Mouse (Mus musculus) embryonic facial prominence, embryonic 10.5 days (tissue): ENCODE measurements around the gene Hadhb. TPM values are rescaled to one million over a fixed set of nuclear protein-coding genes. Genes with fewer than 3 reads are reported as not detected.

ENCODE experiments used
- DNase-seq: peaks from one replicate; pipeline ENCODE4 v3.0.0-alpha.2; 2017; ENCODE audit warnings: low spot score
- H3K27ac ChIP-seq: fragments of 300-500 bp; sonication (generic); replicated peaks from 2 replicates; pipeline ENCODE4 v1.5.1; 2016; ENCODE audit warnings: mild to moderate bottlenecking
- H3K27me3 ChIP-seq: fragments of 300-500 bp; sonication (generic); replicated peaks from 2 replicates; pipeline ENCODE4 v1.6.1; 2016; ENCODE audit warnings: low read depth, mild to moderate bottlenecking; ENCODE audit not compliant: poor library complexity, severe bottlenecking
- H3K36me3 ChIP-seq: fragments of 300-500 bp; sonication (generic); replicated peaks from 2 replicates; pipeline ENCODE4 v1.6.1; 2016; ENCODE audit warnings: mild to moderate bottlenecking, moderate library complexity
- H3K4me1 ChIP-seq: fragments of 300-500 bp; sonication (generic); 2 replicates; pipeline ENCODE4 v1.6.1; 2016
- H3K4me3 ChIP-seq: fragments of 300-500 bp; sonication (generic); 2 replicates; pipeline ENCODE4 v1.5.1; 2016; ENCODE audit warnings: mild to moderate bottlenecking, moderate library complexity
- H3K9me3 ChIP-seq: fragments of 300-500 bp; sonication (generic); 2 replicates; pipeline ENCODE4 v1.6.1; 2016; ENCODE audit warnings: mild to moderate bottlenecking
- WGBS: fragments of 180-500 bp; shearing (Covaris S2); methylation state at CpG from one replicate; pipeline ENCODE4 v1.1.7; 2016; 5-methylcytosine and 5-hydroxymethylcytosine counted together
- polyA plus RNA-seq: library from polyadenylated mRNA; unstranded; fragments of >200 nt; fragmentation: Nextera tagmentation; extraction: Ambion mirVana; gene quantifications from 2 replicates; pipeline ENCODE4 v1.2.1, GENCODE M21; 2016

The Hadhb gene
- polyA plus RNA-seq, 1 experiment from 2014 or later, result 109 TPM

DNA sequence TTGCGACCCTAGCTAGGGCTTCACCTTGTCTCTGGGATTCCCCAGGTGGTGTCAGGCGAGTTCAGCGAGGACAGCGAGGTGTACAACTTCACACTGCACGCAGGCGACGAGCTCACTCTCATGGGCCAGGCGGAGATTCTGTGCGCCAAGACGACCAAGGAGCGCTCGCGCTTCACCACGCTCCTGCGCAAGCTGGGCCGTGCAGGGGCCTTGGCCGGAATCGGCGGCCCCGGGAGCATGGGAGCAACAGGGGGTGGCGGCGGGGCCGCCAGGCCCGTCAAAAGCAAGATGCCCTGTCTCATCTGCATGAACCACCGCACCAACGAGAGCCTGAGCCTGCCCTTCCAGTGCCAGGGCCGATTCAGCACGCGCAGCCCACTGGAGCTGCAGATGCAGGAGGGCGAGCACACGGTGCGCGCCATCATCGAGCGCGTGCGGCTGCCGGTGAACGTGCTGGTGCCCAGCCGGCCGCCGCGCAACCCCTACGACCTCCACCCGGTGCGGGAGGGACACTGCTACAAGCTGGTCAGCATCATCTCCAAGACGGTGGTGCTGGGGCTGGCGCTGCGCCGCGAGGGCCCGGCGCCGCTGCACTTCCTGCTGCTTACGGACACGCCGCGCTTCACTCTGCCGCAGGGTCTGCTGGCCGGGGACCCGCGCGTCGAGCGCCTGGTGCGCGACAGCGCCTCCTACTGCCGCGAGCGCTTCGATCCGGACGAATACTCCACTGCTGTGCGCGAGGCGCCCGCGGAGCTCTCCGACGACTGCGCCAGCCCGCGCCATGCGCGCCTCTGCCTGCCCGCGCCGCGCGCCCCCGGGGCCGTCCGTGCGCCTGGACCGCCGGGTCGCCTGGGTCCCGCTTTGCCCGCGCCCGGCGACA lies 40.9 kb upstream of the Hadhb start:
- Histone ChIP-seq H3K9me3 (no peaks in the 10 kb centered on the region), H3K36me3 (peaks cover 34% of the 10 kb centered on the region), H3K27me3 (peaks cover 78% of the 10 kb centered on the region), H3K4me1 (peaks cover 44% of the 10 kb centered on the region), H3K27ac (peak overlapping the region; percentile 80), H3K4me3 (peak overlapping the region; percentile 58)
- WGBS, result under 1% methylated on average over 103 of the region's 103 CpGs
- peak; percentile 89 for DNase-seq

- 2% methylated on average over 28 of the region's 28 CpGs for WGBS
- Histone ChIP-seq H3K36me3 (peaks cover 40% of the 10 kb centered on the region), H3K4me3 (peak overlapping the region; percentile 58), H3K27me3 (peaks cover 72% of the 10 kb centered on the region), H3K9me3 (no peaks in the 10 kb centered on the region), H3K27ac (peak overlapping the region; percentile 80; the same call in 1 of the 2 replicates), H3K4me1 (peaks cover 40% of the 10 kb centered on the region)
- DNase-seq, result no peak
Observed at GRCm38 (mm10) chr5:30114761-30115140, 40.3 kb upstream of the Hadhb start.

DNA sequence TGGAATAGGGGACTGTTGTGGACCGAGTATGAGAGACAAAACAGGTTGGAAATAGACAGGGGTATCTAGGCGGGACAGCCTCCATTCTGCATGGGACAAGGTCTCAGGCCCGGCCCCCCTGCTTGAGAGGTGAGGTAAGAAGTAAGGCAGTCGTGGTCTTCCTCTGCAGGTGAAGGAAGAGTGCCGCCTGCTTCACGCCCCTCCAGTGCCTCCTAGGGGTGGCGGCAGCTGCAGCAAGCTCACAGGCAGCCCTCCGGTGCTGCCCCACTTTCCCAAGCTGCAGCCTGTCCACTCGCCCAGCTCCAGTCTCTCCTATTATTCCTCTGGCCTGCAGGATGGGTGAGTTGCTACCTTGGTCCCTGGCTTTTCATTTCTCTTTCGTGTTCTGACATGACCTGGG lies 39.3 kb upstream of the Hadhb start:
- 30% methylated on average over 10 of the region's 10 CpGs for whole genome bisulfite sequencing
- Histone ChIP-seq H3K4me3 (no peak overlapping the region), H3K36me3 (peaks cover 50% of the 10 kb centered on the region), H3K27me3 (peaks cover 62% of the 10 kb centered on the region), H3K9me3 (no peaks in the 10 kb centered on the region), H3K4me1 (peaks cover 30% of the 10 kb centered on the region), H3K27ac (no peak overlapping the region)
- DNase-seq, result peak; percentile 39

- WGBS, result 91% methylated on average over 1 of the region's 1 CpGs
- H3K36me3 ChIP-seq, result peaks cover 73% of the 10 kb centered on the region
- no peak for DNase-seq
Observed at GRCm38 (mm10) chr5:30118018-30118417, 37.0 kb upstream of the Hadhb start.

DNA sequence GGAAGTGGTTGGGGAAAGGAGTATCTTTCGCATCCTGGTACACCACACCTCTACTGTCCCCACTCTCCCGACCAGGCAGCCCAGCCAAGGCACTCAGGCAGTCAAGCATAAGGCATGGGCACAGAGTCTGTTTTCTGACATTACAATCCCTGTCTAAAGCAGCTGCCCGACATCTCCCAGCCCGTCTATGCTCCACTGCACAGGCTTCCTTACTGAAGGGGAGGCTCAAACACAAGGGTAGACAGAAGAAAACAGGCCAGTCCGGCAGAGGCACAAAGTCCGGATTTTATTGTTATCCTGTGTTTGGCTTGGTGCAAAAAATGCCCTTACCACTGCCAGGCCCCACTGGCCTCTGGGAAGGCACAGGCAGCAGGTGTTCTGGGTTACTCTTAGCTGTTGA lies 35.9 kb upstream of the Hadhb start:
- DNase-seq, result no peak
- Histone ChIP-seq H3K27me3 (peaks cover 29% of the 10 kb centered on the region), H3K9me3 (no peaks in the 10 kb centered on the region), H3K4me1 (peaks cover 8% of the 10 kb centered on the region), H3K36me3 (peaks cover 85% of the 10 kb centered on the region), H3K4me3 (no peak overlapping the region), H3K27ac (no peak overlapping the region)
- 92% methylated on average over 6 of the region's 6 CpGs for WGBS

More at GRCm38 (mm10) chr5:30118018-30118417, 37.0 kb upstream of the Hadhb start:
- H3K27ac ChIP-seq, result no peak overlapping the region
- H3K4me1 ChIP-seq, result peaks cover 19% of the 10 kb centered on the region
- H3K4me3 ChIP-seq, result no peak overlapping the region
- peaks cover 40% of the 10 kb centered on the region for H3K27me3 ChIP-seq
- no peaks in the 10 kb centered on the region for H3K9me3 ChIP-seq

DNA sequence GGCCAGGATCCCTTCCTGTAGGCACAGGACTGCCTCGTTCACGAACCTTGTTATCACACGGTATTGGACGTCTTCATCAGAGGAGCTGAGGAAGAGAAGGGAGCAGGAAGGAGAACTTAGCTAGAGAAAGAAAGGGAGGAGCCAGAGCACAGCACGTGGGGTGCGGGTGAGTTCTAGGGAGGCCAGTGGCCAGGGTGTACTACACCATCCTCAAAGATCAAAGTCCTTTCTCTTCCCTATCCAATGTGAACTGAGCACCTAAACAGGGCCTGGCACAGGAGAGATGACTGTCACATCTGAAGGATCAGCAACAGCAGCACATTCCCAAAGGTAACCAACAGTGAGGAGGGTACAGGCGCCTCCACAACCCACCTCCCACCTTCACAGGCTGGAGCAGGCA lies 34.9 kb upstream of the Hadhb start:
- Histone ChIP-seq H3K4me1 (no peaks in the 10 kb centered on the region; the same call in 1 of the 2 replicates), H3K9me3 (no peaks in the 10 kb centered on the region), H3K27ac (no peak overlapping the region), H3K4me3 (no peak overlapping the region), H3K27me3 (peaks cover 19% of the 10 kb centered on the region), H3K36me3 (peaks cover 94% of the 10 kb centered on the region)
- 91% methylated on average over 7 of the region's 7 CpGs for WGBS
- DNase-seq, result no peak

- H3K4me3 ChIP-seq, result no peak overlapping the region
- WGBS, result 95% methylated on average over 6 of the region's 6 CpGs
- H3K9me3 ChIP-seq, result no peaks in the 10 kb centered on the region
- H3K4me1 ChIP-seq, result no peaks in the 10 kb centered on the region
- peaks cover 100% of the 10 kb centered on the region for H3K36me3 ChIP-seq
- no peak overlapping the region for H3K27ac ChIP-seq
- DNase-seq, result no peak
- H3K27me3 ChIP-seq, result no peaks in the 10 kb centered on the region
Observed at GRCm38 (mm10) chr5:30122481-30122880, 32.6 kb upstream of the Hadhb start.

DNA sequence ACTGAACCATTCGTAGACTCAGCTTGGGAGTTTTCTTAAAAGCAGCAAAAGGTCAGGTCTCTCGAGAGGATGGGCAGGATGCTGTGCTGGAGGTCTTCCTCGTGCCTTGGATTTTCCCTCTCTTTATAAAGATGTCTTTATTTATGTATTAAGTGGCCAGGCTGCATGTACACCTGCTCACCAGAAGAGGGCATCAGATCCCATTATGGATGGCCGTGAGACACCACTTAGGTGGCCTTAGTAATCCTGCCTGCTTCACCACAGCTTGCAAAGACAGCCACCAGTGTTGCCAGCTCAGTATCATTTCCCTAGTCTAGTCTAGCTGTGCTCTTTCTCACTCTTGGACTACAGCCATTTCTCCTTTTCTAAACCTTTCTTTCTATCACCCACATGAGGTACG lies 29.5 kb upstream of the Hadhb start:
- Histone ChIP-seq H3K9me3 (no peaks in the 10 kb centered on the region), H3K36me3 (peaks cover 100% of the 10 kb centered on the region), H3K4me3 (no peak overlapping the region), H3K27ac (no peak overlapping the region), H3K27me3 (no peaks in the 10 kb centered on the region), H3K4me1 (no peaks in the 10 kb centered on the region)
- WGBS, result 42% methylated on average over 5 of the region's 5 CpGs
- peak; percentile 43 for DNase-seq

- WGBS, result 88% methylated on average over 7 of the region's 7 CpGs
- no peak overlapping the region for H3K27ac ChIP-seq
- no peaks in the 10 kb centered on the region for H3K9me3 ChIP-seq
- no peaks in the 10 kb centered on the region for H3K4me1 ChIP-seq
- H3K27me3 ChIP-seq, result no peaks in the 10 kb centered on the region
- no peak overlapping the region for H3K4me3 ChIP-seq
- peaks cover 94% of the 10 kb centered on the region for H3K36me3 ChIP-seq
- no peak for DNase-seq
Observed at GRCm38 (mm10) chr5:30126756-30127155, 28.3 kb upstream of the Hadhb start.

DNA sequence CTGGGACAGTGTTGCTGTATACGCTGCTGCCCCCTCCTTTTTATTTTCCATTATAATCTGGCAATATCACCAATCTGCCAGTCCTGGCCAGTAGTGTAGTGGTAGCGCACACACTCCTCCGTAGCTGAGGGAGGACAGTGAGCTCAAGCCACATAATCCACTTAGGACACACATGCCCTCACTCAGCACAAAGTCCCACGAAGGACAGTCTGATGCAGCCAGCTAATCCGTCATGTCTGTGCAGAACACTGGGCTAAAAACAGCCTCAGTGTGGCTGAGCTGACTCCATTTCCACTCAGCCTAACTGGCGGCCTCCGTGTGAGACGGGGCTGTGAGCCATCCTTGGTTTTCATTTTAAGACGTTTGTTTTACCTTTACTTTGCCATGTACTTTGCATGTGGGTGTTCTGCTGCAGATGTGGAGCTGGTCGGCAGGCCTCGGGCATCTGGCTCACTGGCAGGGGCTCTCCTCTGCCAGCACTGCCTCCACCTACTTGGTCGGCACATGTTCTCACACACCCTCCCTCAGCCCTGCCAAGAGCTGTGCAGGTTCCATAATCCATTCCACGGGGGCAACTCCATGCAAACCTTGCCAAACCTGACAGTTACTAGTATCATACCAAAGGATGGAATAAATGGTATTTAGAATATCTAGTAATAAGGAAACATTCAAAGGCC lies 27.0 kb upstream of the Hadhb start:
- Histone ChIP-seq H3K4me1 (no peaks in the 10 kb centered on the region), H3K9me3 (no peaks in the 10 kb centered on the region), H3K27me3 (no peaks in the 10 kb centered on the region), H3K27ac (no peak overlapping the region), H3K36me3 (peaks cover 94% of the 10 kb centered on the region), H3K4me3 (no peak overlapping the region)
- no peak for DNase-seq
- 90% methylated on average over 13 of the region's 13 CpGs for WGBS

DNA sequence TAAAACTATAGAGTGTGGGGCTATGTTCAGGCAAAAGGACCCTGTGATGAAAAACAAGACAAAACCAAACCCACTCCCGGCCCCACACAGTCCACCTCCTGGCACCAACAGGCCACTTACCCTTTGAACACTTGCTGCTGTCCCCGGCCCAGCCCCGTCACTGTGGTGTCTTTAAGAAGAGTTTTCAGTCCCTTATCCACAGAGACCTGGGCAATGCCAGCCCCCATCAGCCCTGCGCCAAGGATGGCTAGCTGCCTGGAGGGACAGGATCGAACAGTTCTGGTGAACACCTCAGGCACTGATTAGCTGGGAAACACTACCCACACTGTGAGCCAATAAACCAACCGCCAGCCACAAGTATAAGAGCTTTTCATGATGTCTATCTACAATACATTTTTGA lies 26.4 kb upstream of the Hadhb start:
- H3K27ac ChIP-seq, result no peak overlapping the region
- H3K27me3 ChIP-seq, result no peaks in the 10 kb centered on the region
- no peak overlapping the region for H3K4me3 ChIP-seq
- H3K4me1 ChIP-seq, result no peaks in the 10 kb centered on the region
- peaks cover 94% of the 10 kb centered on the region for H3K36me3 ChIP-seq
- 95% methylated on average over 6 of the region's 6 CpGs for WGBS
- DNase-seq, result no peak
- no peaks in the 10 kb centered on the region for H3K9me3 ChIP-seq

GRCm38 (mm10) chr5:30131246-30131645 lies 23.8 kb upstream of the Hadhb start:
- no peak for DNase-seq
- Histone ChIP-seq H3K36me3 (peaks cover 94% of the 10 kb centered on the region), H3K27me3 (no peaks in the 10 kb centered on the region), H3K9me3 (no peaks in the 10 kb centered on the region), H3K27ac (no peak overlapping the region), H3K4me3 (no peak overlapping the region), H3K4me1 (no peaks in the 10 kb centered on the region)
- WGBS, result 94% methylated on average over 4 of the region's 4 CpGs

- DNase-seq, result no peak
- H3K36me3 ChIP-seq, result peaks cover 89% of the 10 kb centered on the region
- no peak overlapping the region for H3K27ac ChIP-seq
- H3K9me3 ChIP-seq, result no peaks in the 10 kb centered on the region
- H3K4me1 ChIP-seq, result no peaks in the 10 kb centered on the region
- WGBS, result 95% methylated on average over 2 of the region's 2 CpGs
- H3K4me3 ChIP-seq, result no peak overlapping the region
- no peaks in the 10 kb centered on the region for H3K27me3 ChIP-seq
Observed at GRCm38 (mm10) chr5:30132173-30132572, 22.9 kb upstream of the Hadhb start.
